Mouse (Mus musculus) thymus, postnatal 0 days (tissue): ENCODE measurements around the gene Aco1. TPM values are rescaled to one million over a fixed set of nuclear protein-coding genes. Genes with fewer than 3 reads are reported as not detected.
"Not testable (repeated sequence)": the region's sequence is repeated elsewhere in the genome, so short reads cannot be mapped to it uniquely, and the experiment has no call there.

Experiments
- DNase-seq: peaks from one replicate; pipeline ENCODE4 v3.0.0-alpha.2; 2015; ENCODE audit warnings: low spot score
- polyA plus RNA-seq: library from polyadenylated mRNA; unstranded; fragments of >200 nt; fragmentation: Nextera tagmentation; extraction: Ambion mirVana; gene quantifications from 2 replicates; pipeline ENCODE4 v1.2.1, GENCODE M21; 2015

Aco1 gene
- 25.7 and 26.5 TPM in 2 replicates for polyA plus RNA-seq

GRCm38 (mm10) chr4:40142743-40143532 lies at the start of gene Aco1:
TSS of gene Aco1 (plus strand) at chr4:40143081.
- DNase-seq: peak; percentile 97

DNA sequence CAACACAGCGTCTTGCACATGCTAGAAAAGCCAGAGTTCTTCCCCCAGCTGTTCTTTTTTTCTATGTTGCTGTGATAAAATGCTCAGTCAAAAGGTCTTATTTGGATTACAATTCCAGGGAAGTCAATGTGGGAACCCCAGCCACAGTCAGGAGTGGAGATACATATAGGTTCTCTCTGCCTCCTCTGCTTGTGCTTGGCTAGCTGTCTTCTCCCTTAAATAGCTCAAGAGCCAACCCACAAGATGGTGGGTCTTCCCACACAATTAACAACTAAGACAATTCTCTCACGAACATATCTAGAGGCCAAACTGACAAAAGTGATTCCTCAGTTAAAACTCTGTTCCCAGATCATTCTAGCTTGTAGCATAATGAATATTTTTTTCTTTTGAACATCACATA lies 47.9 kb upstream of the Aco1 start:
- no peak for DNase-seq

DNA sequence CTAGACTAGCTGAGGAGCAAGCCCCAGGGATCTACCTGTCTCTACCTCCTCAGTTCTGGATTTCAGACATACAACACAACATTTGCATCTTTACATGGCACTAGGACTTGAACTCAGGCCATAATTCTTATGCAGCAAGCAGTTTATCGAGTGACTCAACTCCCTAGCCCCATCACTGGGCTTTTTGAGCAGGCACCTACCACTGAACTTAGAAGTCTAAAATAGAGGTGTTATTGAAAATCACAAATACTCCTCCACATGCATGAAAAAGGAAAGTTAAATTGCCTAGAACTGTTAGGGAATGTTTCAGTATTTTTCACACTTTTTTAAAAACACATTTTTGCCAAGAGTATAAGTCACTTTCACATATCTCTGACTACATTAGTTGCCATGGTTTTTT lies 39.9 kb upstream of the Aco1 start:
- no peak for DNase-seq

GRCm38 (mm10) chr4:40106004-40106536 lies 36.8 kb upstream of the Aco1 start:
- no peak for DNase-seq

- DNase-seq: no peak
These were observed 34.9 kb upstream of the Aco1 start for GRCm38 (mm10) chr4:40108030-40108429.

DNA sequence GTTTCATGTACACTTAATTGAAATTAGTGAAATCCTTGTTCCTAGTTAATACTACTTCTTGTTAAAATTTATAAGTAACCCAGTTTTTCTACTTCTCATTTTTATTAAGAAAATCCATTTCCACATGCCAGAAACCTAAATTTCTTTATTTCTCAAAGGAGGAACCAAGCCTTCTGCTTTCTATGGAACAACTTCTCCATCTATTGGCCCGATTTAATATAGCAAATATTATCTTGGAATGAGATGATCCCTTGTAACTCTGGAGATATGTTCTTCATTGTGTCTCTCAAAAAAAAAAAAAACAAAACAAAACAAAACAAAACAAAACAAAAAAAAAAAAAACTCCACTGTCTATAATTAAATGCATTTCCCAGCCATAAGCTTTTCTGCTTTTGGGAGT lies 29.7 kb upstream of the Aco1 start:
- DNase-seq: no peak

DNA sequence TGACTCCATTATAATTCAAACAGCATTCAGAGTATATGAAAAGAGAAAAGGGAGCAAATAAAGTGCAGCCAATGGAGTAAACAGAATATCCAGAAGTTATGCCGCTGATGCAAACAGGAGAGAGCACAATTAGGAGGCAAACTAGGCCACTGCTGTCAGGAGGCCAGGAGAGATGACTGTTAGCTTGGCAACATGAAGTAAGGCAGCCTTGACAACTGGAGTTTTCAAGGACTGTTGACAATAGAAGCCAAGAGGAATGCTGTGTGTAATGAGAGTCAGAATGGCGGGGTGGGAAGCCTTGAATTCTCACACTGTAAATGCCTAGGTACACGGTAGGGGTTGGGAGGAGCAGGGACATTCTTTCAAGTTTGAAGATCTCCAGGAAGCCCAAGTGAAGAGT lies 21.7 kb upstream of the Aco1 start:
- DNase-seq: no peak

DNA sequence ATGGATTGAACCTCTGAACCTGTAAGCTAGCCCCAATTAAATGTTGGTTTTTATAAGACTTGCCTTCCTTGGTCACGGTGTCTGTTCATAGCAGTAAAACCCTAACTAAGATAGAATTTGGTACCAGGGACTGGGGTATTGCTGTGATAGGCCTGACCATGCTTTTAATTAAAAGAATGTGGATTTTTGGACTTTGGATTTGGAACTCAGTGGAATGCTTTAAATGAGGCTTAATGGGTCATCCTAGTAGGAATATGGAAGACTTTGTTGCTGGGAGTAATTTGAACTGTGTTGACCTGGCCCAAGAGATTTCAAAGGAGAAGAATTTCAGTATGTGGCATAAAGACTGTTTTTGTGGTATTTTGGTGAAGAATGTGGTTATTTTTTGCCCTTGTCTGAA lies 20.6 kb upstream of the Aco1 start:
- DNase-seq: not testable (repeated sequence)

DNA sequence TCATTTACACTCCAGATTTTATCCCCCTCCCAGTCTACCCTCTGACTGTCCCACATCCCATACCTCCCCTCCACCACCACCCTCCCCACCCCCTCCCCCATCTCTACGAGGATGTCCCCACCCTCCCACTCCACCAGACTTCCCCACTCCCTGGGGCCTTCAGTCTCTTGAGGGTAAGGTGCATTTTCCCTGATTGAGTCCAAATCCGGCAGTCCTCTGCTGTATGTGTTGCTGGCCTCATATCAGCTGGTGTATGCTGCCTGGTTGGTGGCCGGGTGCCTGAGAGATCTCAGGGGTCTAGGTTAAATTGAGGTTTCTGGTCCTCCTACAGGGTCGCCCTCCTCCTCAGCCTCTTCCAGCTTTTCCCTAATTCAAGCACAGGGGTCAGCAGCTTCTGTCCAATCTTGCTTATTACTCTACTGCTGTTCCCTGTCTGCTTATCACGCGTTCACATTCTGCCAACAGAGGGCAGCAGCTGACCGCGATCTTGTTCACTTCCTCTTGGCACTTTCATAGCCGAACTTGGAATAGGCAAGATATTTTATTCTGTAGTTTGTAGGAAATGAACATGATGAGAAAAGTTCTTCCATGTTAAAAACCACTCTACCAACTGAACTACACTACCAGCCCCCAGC lies 8.3 kb upstream of the Aco1 start:
- peak; percentile 68 for DNase-seq

DNA sequence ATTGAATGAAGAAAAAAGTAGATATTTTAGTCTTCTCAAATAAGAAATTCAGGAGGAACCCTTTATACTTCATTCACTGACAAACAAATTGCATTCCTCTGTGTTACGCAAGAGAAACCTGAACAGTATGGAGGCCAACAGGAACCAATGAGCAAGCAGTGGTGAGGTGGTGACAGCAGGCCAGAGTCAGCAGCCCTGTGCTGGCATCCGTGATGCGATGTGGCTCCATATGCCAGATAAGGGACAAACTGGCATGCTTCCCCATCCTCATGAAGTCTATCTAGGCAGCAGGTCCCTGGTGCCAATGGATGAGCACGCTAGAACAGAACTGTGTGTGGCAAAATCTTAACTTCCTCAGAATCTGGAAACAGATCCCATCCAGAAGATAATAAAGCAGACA lies 6.4 kb upstream of the Aco1 start:
- DNase-seq: no peak

GRCm38 (mm10) chr4:40139663-40140255 lies 3.1 kb upstream of the Aco1 start:
- no peak for DNase-seq

GRCm38 (mm10) chr4:40143533-40143871 lies 621 bp downstream of the Aco1 start:
- DNase-seq: no peak

- peak; percentile 12 for DNase-seq
These were observed 1.7 kb downstream of the Aco1 start for GRCm38 (mm10) chr4:40144543-40144942.

GRCm38 (mm10) chr4:40144981-40145380 lies 2.1 kb downstream of the Aco1 start:
- DNase-seq: no peak

DNA sequence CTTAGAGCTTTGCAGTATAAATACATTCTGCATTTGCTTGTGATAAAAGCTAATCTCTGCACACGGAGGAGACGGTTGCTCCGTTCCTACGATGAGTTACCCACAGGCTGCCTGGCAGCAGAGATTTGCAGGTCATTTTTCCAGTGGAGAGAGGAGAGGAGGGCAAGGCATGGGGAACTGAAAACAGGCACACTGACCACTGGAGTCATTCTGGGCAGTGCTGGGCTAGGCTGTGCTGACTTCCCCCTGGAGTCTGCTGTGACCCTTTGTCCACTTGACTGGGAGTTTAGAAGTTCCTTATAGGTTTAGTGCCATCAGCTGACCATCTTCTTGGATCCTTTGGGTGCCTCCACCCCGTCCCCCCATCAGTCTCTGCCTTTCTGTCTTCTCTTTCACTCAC lies 5.4 kb downstream of the Aco1 start:
- DNase-seq: no peak

DNA sequence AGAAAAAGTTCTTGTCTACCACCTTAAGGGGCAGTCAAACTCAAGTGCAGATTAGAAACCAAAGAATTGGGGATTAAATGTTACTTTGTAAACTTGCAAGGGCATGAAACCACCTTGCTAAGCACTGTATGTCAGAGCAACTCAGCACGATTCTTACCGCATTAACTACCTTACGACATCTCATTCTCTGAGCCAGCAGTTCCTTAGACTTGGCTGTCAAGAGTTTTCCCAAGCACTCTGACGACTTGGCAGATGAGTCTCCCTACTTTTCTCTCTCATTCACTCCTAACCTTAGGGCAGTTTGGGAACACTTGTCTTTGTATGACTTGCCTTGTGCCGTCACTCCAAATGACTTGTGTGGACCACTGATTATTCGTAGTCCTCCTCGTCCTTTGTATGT lies 7.2 kb downstream of the Aco1 start:
- DNase-seq: no peak

GRCm38 (mm10) chr4:40152771-40153170 lies 9.9 kb downstream of the Aco1 start:
- no peak for DNase-seq

GRCm38 (mm10) chr4:40153500-40153899 lies 10.6 kb downstream of the Aco1 start:
- DNase-seq: no peak

GRCm38 (mm10) chr4:40154751-40155150 lies 11.9 kb downstream of the Aco1 start:
- no peak for DNase-seq

- DNase-seq: no peak
These were observed 12.7 kb downstream of the Aco1 start for GRCm38 (mm10) chr4:40155467-40155999.

GRCm38 (mm10) chr4:40156153-40156552 lies 13.3 kb downstream of the Aco1 start:
- no peak for DNase-seq
